Mouse (Mus musculus) midbrain, embryonic 16.5 days (tissue): Measurements from ENCODE around the gene Sgms1. TPM values are rescaled to one million over a fixed set of nuclear protein-coding genes. Genes with fewer than 3 reads are reported as not detected.

Experiments
- ATAC-seq: fragments of 200-750 bp; cut with Nextera tagmentation; 2 replicates; pipeline ENCODE4 v1.8.0; 2017; ENCODE audit warnings: moderate TSS enrichment
- H3K27ac ChIP-seq: fragments of 300-500 bp; sonication (generic); 2 replicates; pipeline ENCODE4 v1.5.1; 2014; ENCODE audit warnings: mild to moderate bottlenecking, low read length, mixed read lengths
- H3K27me3 ChIP-seq: fragments of 300-500 bp; sonication (generic); 2 replicates; pipeline ENCODE4 v1.6.1; 2014; ENCODE audit warnings: low read depth, low read length, mixed read lengths; ENCODE audit not compliant: control insufficient read depth, insufficient read depth
- H3K36me3 ChIP-seq: fragments of 300-500 bp; sonication (generic); 2 replicates; pipeline ENCODE4 v1.6.1; 2014; ENCODE audit warnings: mild to moderate bottlenecking, low read length, moderate library complexity, mixed read lengths; ENCODE audit not compliant: control insufficient read depth, insufficient read depth
- H3K4me1 ChIP-seq: fragments of 300-500 bp; sonication (generic); 2 replicates; pipeline ENCODE4 v1.6.1; 2014; ENCODE audit warnings: mild to moderate bottlenecking, low read length, mixed read lengths; ENCODE audit not compliant: control insufficient read depth, insufficient read depth
- H3K4me2 ChIP-seq: fragments of 300-500 bp; sonication (generic); 2 replicates; pipeline ENCODE4 v1.6.1; 2014; ENCODE audit warnings: mild to moderate bottlenecking, low read length, mixed read lengths
- H3K4me3 ChIP-seq: fragments of 300-500 bp; sonication (generic); 2 replicates; pipeline ENCODE4 v1.5.1; 2014; ENCODE audit warnings: low read depth, mild to moderate bottlenecking, low read length, moderate library complexity, mixed read lengths
- H3K9ac ChIP-seq: fragments of 300-500 bp; sonication (generic); 2 replicates; pipeline ENCODE4 v1.6.1; 2014; ENCODE audit warnings: low read depth, low read length, mixed read lengths
- H3K9me3 ChIP-seq: fragments of 300-500 bp; sonication (generic); replicated peaks from 2 replicates; pipeline ENCODE4 v1.6.1; 2014; ENCODE audit warnings: mild to moderate bottlenecking, low read length, mixed read lengths; ENCODE audit not compliant: control insufficient read depth, poor library complexity, severe bottlenecking
- WGBS: fragments of 180-500 bp; shearing (Covaris S2); extraction: QIAGEN DNeasy Blood & Tissue Kit; methylation state at CpG from one replicate; pipeline ENCODE4 v1.1.7; 2014; 5-methylcytosine and 5-hydroxymethylcytosine counted together
- polyA plus RNA-seq: library from polyadenylated mRNA; unstranded; fragments of >200 nt; fragmentation: Nextera tagmentation; extraction: Ambion mirVana; gene quantifications from 2 replicates; pipeline ENCODE4 v1.2.1, GENCODE M21; 2015

Gene Sgms1
- polyA plus RNA-seq, 1 experiment from 2014 or later, result 20.2 TPM

- H3K9me3 ChIP-seq, result no peaks in the 10 kb centered on the region
- no peak overlapping the region for H3K9ac ChIP-seq
- no peaks in the 10 kb centered on the region for H3K4me1 ChIP-seq
- H3K4me2 ChIP-seq, result no peak overlapping the region
- no peak overlapping the region for H3K4me3 ChIP-seq
- ATAC-seq, result no peak
- 83% methylated on average over 12 of the region's 12 CpGs for WGBS
- no peaks in the 10 kb centered on the region for H3K27me3 ChIP-seq
- H3K36me3 ChIP-seq, result no peaks in the 10 kb centered on the region
- no peak overlapping the region for H3K27ac ChIP-seq
Observed at GRCm38 (mm10) chr19:32202131-32203114, 187.1 kb downstream of the Sgms1 start.

GRCm38 (mm10) chr19:32199861-32200574 lies 189.5 kb downstream of the Sgms1 start:
- ATAC-seq, result no peak
- Histone ChIP-seq H3K27me3 (no peaks in the 10 kb centered on the region), H3K9me3 (no peaks in the 10 kb centered on the region), H3K4me2 (no peak overlapping the region), H3K27ac (no peak overlapping the region), H3K9ac (no peak overlapping the region), H3K4me3 (no peak overlapping the region), H3K4me1 (0 out of 2 replicates have a peak, but pooled peaks cover 3% of the 10 kb centered on the region), H3K36me3 (no peaks in the 10 kb centered on the region)
- 87% methylated on average over 4 of the region's 4 CpGs for WGBS

GRCm38 (mm10) chr19:32199133-32199532 lies 190.4 kb downstream of the Sgms1 start:
- Histone ChIP-seq H3K27ac (no peak overlapping the region), H3K27me3 (no peaks in the 10 kb centered on the region)
- no peak for ATAC-seq

GRCm38 (mm10) chr19:32198494-32199106 lies 190.9 kb downstream of the Sgms1 start:
- Histone ChIP-seq H3K36me3 (no peaks in the 10 kb centered on the region), H3K27me3 (no peaks in the 10 kb centered on the region), H3K27ac (no peak overlapping the region), H3K4me1 (0 out of 2 replicates have a peak, but pooled peaks cover 3% of the 10 kb centered on the region), H3K9ac (no peak overlapping the region), H3K4me3 (no peak overlapping the region), H3K9me3 (no peaks in the 10 kb centered on the region), H3K4me2 (no peak overlapping the region)
- ATAC-seq, result no peak
- 96% methylated on average over 7 of the region's 7 CpGs for whole genome bisulfite sequencing

More at GRCm38 (mm10) chr19:32199133-32199532, 190.4 kb downstream of the Sgms1 start:
- no peaks in the 10 kb centered on the region for H3K9me3 ChIP-seq
- no peak overlapping the region for H3K4me3 ChIP-seq
- 0 out of 2 replicates have a peak, but pooled peaks cover 3% of the 10 kb centered on the region for H3K4me1 ChIP-seq
- WGBS, result 90% methylated on average over 5 of the region's 5 CpGs
- H3K4me2 ChIP-seq, result no peak overlapping the region
- H3K9ac ChIP-seq, result no peak overlapping the region
- no peaks in the 10 kb centered on the region for H3K36me3 ChIP-seq

- Histone ChIP-seq H3K4me1 (0 out of 2 replicates have a peak, but pooled peaks cover 3% of the 10 kb centered on the region), H3K9me3 (no peaks in the 10 kb centered on the region), H3K4me3 (no peak overlapping the region), H3K27ac (no peak overlapping the region), H3K9ac (no peak overlapping the region), H3K27me3 (no peaks in the 10 kb centered on the region), H3K36me3 (no peaks in the 10 kb centered on the region), H3K4me2 (no peak overlapping the region)
- no peak for ATAC-seq
- WGBS, result 74% methylated on average over 15 of the region's 15 CpGs
Observed at GRCm38 (mm10) chr19:32196976-32197819, 192.3 kb downstream of the Sgms1 start.

- H3K4me2 ChIP-seq, result no peak overlapping the region
- 34% methylated on average over 5 of the region's 5 CpGs for WGBS
- H3K9ac ChIP-seq, result no peak overlapping the region
- H3K9me3 ChIP-seq, result no peaks in the 10 kb centered on the region
- no peak overlapping the region for H3K4me3 ChIP-seq
- no peak overlapping the region for H3K27ac ChIP-seq
- peak; percentile 58; the same call in 1 of the 2 replicates for ATAC-seq
- H3K36me3 ChIP-seq, result no peaks in the 10 kb centered on the region
- H3K27me3 ChIP-seq, result no peaks in the 10 kb centered on the region
- H3K4me1 ChIP-seq, result 0 out of 2 replicates have a peak, but pooled peaks cover 3% of the 10 kb centered on the region
Observed at GRCm38 (mm10) chr19:32196222-32196621, 193.3 kb downstream of the Sgms1 start.

GRCm38 (mm10) chr19:32194863-32195262 lies 194.7 kb downstream of the Sgms1 start:
- WGBS, result 39% methylated on average over 1 of the region's 1 CpGs
- Histone ChIP-seq H3K27me3 (no peaks in the 10 kb centered on the region), H3K4me1 (0 out of 2 replicates have a peak, but pooled peaks cover 3% of the 10 kb centered on the region), H3K4me3 (no peak overlapping the region), H3K9me3 (no peaks in the 10 kb centered on the region), H3K36me3 (no peaks in the 10 kb centered on the region), H3K4me2 (no peak overlapping the region), H3K9ac (no peak overlapping the region), H3K27ac (no peak overlapping the region)
- ATAC-seq, result no peak

GRCm38 (mm10) chr19:32194074-32194473 lies 195.4 kb downstream of the Sgms1 start:
- Histone ChIP-seq H3K4me1 (0 out of 2 replicates have a peak, but pooled peaks cover 3% of the 10 kb centered on the region), H3K4me3 (no peak overlapping the region), H3K9me3 (no peaks in the 10 kb centered on the region), H3K36me3 (no peaks in the 10 kb centered on the region), H3K9ac (no peak overlapping the region), H3K27ac (no peak overlapping the region), H3K4me2 (no peak overlapping the region), H3K27me3 (no peaks in the 10 kb centered on the region)
- WGBS, result 96% methylated on average over 3 of the region's 3 CpGs
- no peak for ATAC-seq
